Mouse (Mus musculus): ENCODE measurements around the gene Eif1. TPM values are rescaled to one million over a fixed set of nuclear protein-coding genes. Genes with fewer than 3 reads are reported as not detected.

Eif1 gene
- polyA plus RNA-seq, 1 experiment, result 769 TPM

- H3K4me1 ChIP-seq (ENCODE audit: control insufficient read depth, insufficient read depth, low read length), result peaks cover 3% of the 10 kb centered on the region
- no peak overlapping the region for H3K9ac ChIP-seq (ENCODE audit: low read depth, poor library complexity, severe bottlenecking)
- no peaks in the 10 kb centered on the region for H3K27me3 ChIP-seq (ENCODE audit: control insufficient read depth, insufficient read depth, low read length, poor library complexity, severe bottlenecking)
- H3K36me3 ChIP-seq (ENCODE audit: control insufficient read depth, insufficient read depth, low read length, poor library complexity, severe bottlenecking), result no peaks in the 10 kb centered on the region
- H3K4me3 ChIP-seq (ENCODE audit: low read depth, low read length), result no peak overlapping the region
- no peaks in the 10 kb centered on the region for H3K9me3 ChIP-seq (replicated peaks; ENCODE audit: control insufficient read depth, insufficient read depth, low read length, poor library complexity, severe bottlenecking)
- TF ChIP-seq CTCF (IDR thresholded peaks at IDR 0.05; ENCODE audit: low read depth, low read length), result no peak
- TF ChIP-seq EP300 (IDR thresholded peaks at IDR 0.05; ENCODE audit: insufficient read depth, low read depth, low read length), result no peak
- no peak for TF ChIP-seq POLR2A (IDR thresholded peaks at IDR 0.05; ENCODE audit: insufficient read depth, low read length)
- no peak overlapping the region for H3K27ac ChIP-seq (ENCODE audit: insufficient read depth, low read length)
Observed at GRCm38 (mm10) chr11:100332766-100333515, 13.3 kb downstream of the Eif1 start.

GRCm38 (mm10) chr11:100333944-100334457, 14.3 kb downstream of the Eif1 start, which contains the start of gene Gast:
Gene Gast, plus strand, starts transcription at chr11:100334407.
- H3K27me3 ChIP-seq (ENCODE audit: control insufficient read depth, insufficient read depth, low read length, poor library complexity, severe bottlenecking), result no peaks in the 10 kb centered on the region
- H3K4me1 ChIP-seq (ENCODE audit: control insufficient read depth, insufficient read depth, low read length), result peaks cover 3% of the 10 kb centered on the region
- TF ChIP-seq EP300 (IDR thresholded peaks at IDR 0.05; ENCODE audit: insufficient read depth, low read depth, low read length), result no peak
- no peak for TF ChIP-seq CTCF (IDR thresholded peaks at IDR 0.05; ENCODE audit: low read depth, low read length)
- no peak for TF ChIP-seq POLR2A (IDR thresholded peaks at IDR 0.05; ENCODE audit: insufficient read depth, low read length)
- H3K36me3 ChIP-seq (ENCODE audit: control insufficient read depth, insufficient read depth, low read length, poor library complexity, severe bottlenecking), result no peaks in the 10 kb centered on the region
- no peak within 1 kb of the TSS for H3K4me3 ChIP-seq (ENCODE audit: low read depth, low read length)
- H3K9ac ChIP-seq (ENCODE audit: low read depth, poor library complexity, severe bottlenecking), result no peak within 1 kb of the TSS
- no peaks in the 10 kb centered on the region for H3K9me3 ChIP-seq (replicated peaks; ENCODE audit: control insufficient read depth, insufficient read depth, low read length, poor library complexity, severe bottlenecking)
- no peak within 1 kb of the TSS for H3K27ac ChIP-seq (ENCODE audit: insufficient read depth, low read length)

DNA sequence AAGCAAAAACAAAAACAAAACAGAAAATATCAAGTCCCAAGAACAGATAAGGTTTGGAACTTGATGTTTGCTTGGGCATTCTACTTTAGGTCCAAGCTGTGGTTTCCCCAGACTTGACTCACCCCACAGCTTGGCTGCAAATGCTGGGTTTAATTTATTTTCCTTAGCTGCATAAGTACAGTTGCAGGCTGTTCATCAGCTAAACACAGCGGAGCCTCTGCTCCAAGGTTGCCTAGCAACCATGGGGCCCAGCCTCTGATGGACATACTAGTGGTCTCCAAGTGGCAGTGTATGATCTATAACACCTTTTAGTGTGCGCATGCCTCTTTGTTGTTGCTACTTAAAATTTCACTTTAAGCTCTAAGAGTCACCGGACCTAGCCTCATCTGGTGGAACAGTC, 16.0 kb downstream of the Eif1 start:
- no peak for TF ChIP-seq CTCF (IDR thresholded peaks at IDR 0.05; ENCODE audit: low read depth, low read length)
- TF ChIP-seq POLR2A (IDR thresholded peaks at IDR 0.05; ENCODE audit: insufficient read depth, low read length), result no peak
- TF ChIP-seq EP300 (IDR thresholded peaks at IDR 0.05; ENCODE audit: insufficient read depth, low read depth, low read length), result no peak
- Histone ChIP-seq H3K36me3 (ENCODE audit: control insufficient read depth, insufficient read depth, low read length, poor library complexity, severe bottlenecking) (no peaks in the 10 kb centered on the region), H3K27ac (ENCODE audit: insufficient read depth, low read length) (no peak overlapping the region), H3K9ac (ENCODE audit: low read depth, poor library complexity, severe bottlenecking) (no peak overlapping the region), H3K27me3 (ENCODE audit: control insufficient read depth, insufficient read depth, low read length, poor library complexity, severe bottlenecking) (no peaks in the 10 kb centered on the region), H3K4me1 (ENCODE audit: control insufficient read depth, insufficient read depth, low read length) (peaks cover 3% of the 10 kb centered on the region), H3K4me3 (ENCODE audit: low read depth, low read length) (no peak overlapping the region), H3K9me3 (replicated peaks; ENCODE audit: control insufficient read depth, insufficient read depth, low read length, poor library complexity, severe bottlenecking) (no peaks in the 10 kb centered on the region)

- H3K4me1 ChIP-seq (ENCODE audit: control insufficient read depth, insufficient read depth, low read length), result peaks cover 3% of the 10 kb centered on the region
- 0 out of 2 replicates have a peak overlapping the region, but pooled peaks have one; percentile 19 for H3K27ac ChIP-seq (ENCODE audit: insufficient read depth, low read length)
- no peaks in the 10 kb centered on the region for H3K9me3 ChIP-seq (replicated peaks; ENCODE audit: control insufficient read depth, insufficient read depth, low read length, poor library complexity, severe bottlenecking)
- H3K4me3 ChIP-seq (ENCODE audit: low read depth, low read length), result no peak overlapping the region
- no peaks in the 10 kb centered on the region for H3K27me3 ChIP-seq (ENCODE audit: control insufficient read depth, insufficient read depth, low read length, poor library complexity, severe bottlenecking)
- no peak for TF ChIP-seq CTCF (IDR thresholded peaks at IDR 0.05; ENCODE audit: low read depth, low read length)
- no peak for TF ChIP-seq EP300 (IDR thresholded peaks at IDR 0.05; ENCODE audit: insufficient read depth, low read depth, low read length)
- no peak for TF ChIP-seq POLR2A (IDR thresholded peaks at IDR 0.05; ENCODE audit: insufficient read depth, low read length)
- H3K9ac ChIP-seq (ENCODE audit: low read depth, poor library complexity, severe bottlenecking), result no peak overlapping the region
- H3K36me3 ChIP-seq (ENCODE audit: control insufficient read depth, insufficient read depth, low read length, poor library complexity, severe bottlenecking), result no peaks in the 10 kb centered on the region
Observed at GRCm38 (mm10) chr11:100344269-100344668, 24.6 kb downstream of the Eif1 start.

DNA sequence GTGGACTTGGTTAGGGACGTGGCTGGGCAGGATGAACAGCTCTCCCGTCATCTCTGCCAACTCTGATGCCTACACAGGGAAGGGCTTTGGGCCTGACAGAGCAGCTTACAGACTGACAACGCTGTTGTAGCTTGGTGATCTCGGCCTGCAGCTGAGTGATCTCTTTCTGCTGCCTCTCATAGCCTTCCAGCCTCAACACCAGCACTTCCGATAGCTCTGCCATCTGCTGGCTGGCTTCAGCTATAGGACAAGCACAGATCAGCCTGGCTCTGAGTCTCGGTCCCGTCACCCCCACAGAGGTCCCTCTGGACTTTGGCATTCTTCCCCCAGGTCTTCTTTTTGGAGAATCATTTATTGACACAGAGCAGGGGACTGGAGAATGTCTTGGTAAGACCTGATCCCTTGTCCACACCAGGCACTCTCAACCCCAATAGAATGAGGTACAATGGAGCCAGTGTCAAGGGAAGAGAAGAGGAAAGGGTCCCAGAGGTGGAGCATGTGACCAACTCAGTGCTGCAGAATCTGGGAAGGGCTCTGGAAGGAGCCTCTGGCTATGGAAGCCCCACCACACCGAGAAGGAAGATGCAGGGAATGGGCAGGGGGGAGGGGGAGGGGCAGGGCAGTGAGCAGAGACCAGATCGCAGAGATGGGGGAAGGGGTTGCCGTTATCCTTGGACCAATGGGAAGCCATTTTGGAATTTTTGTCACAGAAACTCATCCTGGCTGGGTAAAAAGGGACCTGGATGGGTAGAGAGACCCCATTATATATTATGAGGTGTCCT, 32.6 kb downstream of the Eif1 start:
- H3K36me3 ChIP-seq (ENCODE audit: control insufficient read depth, insufficient read depth, low read length, poor library complexity, severe bottlenecking), result peaks cover 6% of the 10 kb centered on the region; the same call in 1 of the 2 replicates
- H3K27ac ChIP-seq (ENCODE audit: insufficient read depth, low read length), result no peak overlapping the region
- H3K27me3 ChIP-seq (ENCODE audit: control insufficient read depth, insufficient read depth, low read length, poor library complexity, severe bottlenecking), result no peaks in the 10 kb centered on the region
- H3K4me1 ChIP-seq (ENCODE audit: control insufficient read depth, insufficient read depth, low read length), result peaks cover 9% of the 10 kb centered on the region
- no peak overlapping the region for H3K4me3 ChIP-seq (ENCODE audit: low read depth, low read length)
- no peak overlapping the region for H3K9ac ChIP-seq (ENCODE audit: low read depth, poor library complexity, severe bottlenecking)
- H3K9me3 ChIP-seq (replicated peaks; ENCODE audit: control insufficient read depth, insufficient read depth, low read length, poor library complexity, severe bottlenecking), result no peaks in the 10 kb centered on the region
- no peak for TF ChIP-seq POLR2A (IDR thresholded peaks at IDR 0.05; ENCODE audit: insufficient read depth, low read length)
- no peak for TF ChIP-seq EP300 (IDR thresholded peaks at IDR 0.05; ENCODE audit: insufficient read depth, low read depth, low read length)
- TF ChIP-seq CTCF (IDR thresholded peaks at IDR 0.05; ENCODE audit: low read depth, low read length), result peak; percentile 72
